Mouse (Mus musculus): ENCODE data around the gene Ccs. TPM values are rescaled to one million over a fixed set of nuclear protein-coding genes. Genes with fewer than 3 reads are reported as not detected.

Gene Ccs
- polyA plus RNA-seq, 1 experiment from 2014 or later, result 47.2 TPM

DNA sequence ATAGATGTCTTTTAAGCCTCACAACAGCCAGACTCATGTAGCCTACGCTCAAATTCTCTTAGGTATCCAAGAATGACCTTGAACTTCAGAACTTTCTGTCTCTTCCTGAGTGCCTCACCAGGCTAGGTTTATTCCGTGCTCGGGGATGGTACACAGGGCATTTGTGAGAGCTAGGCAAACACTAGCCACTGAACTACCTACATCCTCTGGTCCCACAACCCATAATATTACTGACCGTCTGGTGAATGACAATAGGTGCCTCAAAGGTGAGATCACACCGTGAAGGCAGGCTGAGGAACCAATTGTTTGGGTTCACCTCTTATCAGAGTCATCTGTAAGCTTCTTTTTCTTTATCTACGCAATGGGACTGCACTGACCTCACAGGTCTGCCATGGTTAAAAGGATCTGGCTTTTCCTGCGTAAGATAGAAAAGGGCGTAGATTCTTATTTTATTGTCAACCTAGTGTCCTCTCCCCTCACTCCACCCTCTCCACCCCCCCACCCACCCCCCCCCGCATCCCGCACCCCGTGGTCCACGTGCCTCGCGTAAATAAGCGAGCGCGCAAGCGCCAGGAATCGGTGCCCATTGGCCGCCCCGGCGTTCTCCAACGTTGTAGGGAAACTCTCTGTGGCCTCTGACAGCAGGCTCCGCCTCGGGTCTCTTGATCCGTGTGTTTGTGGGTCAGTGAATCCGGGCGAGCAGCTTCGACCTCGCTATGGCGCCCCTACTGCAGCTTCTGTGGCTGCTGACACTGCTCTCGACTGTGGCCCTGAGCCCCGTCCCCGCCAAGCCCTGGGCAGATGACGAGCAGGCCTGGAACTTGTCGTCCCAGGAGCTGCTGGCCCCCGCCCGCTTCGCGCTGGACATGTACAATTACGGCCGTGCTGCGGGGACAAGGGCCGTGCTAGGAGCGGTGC, 15.7 kb upstream of the Ccs start, which contains the start of gene Ctsf:
Gene Ctsf, plus strand, starts transcription at position 579 of the 918 bp plus-strand sequence.
- Histone ChIP-seq H3K9me3 (no peaks in the 10 kb centered on the region), H3K27me3 (ENCODE audit: poor library complexity, severe bottlenecking) (peaks cover 15% of the 10 kb centered on the region), H3K4me3 (peak within 1 kb of the TSS; percentile 71), H3K27ac (peak within 1 kb of the TSS; percentile 82), H3K36me3 (replicated peaks) (peaks cover 4% of the 10 kb centered on the region; the same call in 1 of the 2 replicates), H3K4me1 (peaks cover 20% of the 10 kb centered on the region)
- peak; percentile 86 for DNase-seq (ENCODE audit: extremely low spot score, low spot score)
- WGBS, result 6% methylated on average over 42 of the region's 45 CpGs

GRCm38 (mm10) chr19:4850281-4850680, 11.1 kb upstream of the Ccs start:
- H3K27ac ChIP-seq, result no peak overlapping the region
- DNase-seq (ENCODE audit: extremely low spot score, low spot score), result no peak
- H3K4me3 ChIP-seq, result no peak overlapping the region
- H3K9me3 ChIP-seq, result no peaks in the 10 kb centered on the region
- H3K36me3 ChIP-seq (replicated peaks), result no peaks in the 10 kb centered on the region
- H3K27me3 ChIP-seq (ENCODE audit: poor library complexity, severe bottlenecking), result 0 out of 2 replicates have a peak, but pooled peaks cover under 1% of the 10 kb centered on the region
- peaks cover 10% of the 10 kb centered on the region for H3K4me1 ChIP-seq
- WGBS, result 50% methylated on average over 5 of the region's 5 CpGs

DNA sequence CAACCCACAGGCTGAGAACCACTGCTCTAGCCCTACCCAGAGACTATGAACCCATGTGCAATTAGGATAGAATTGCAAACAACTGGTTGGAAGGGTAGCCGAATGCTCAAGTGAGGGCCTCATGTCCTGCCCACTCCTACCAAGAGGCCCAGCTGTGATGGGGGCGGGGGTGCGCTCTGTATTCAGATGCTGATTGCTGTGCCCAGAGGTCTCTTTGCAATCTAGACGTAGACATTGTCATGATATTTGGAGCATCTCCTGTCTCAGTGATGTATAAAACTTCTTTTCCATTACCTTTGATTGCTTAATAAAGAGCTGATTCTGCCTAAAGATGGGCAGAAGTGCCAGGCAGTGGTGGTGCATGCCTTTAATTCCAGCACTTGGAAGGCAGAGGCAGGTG, 10.7 kb upstream of the Ccs start:
- Histone ChIP-seq H3K27ac (no peak overlapping the region), H3K27me3 (ENCODE audit: poor library complexity, severe bottlenecking) (no peaks in the 10 kb centered on the region), H3K36me3 (replicated peaks) (no peaks in the 10 kb centered on the region), H3K4me3 (no peak overlapping the region), H3K4me1 (peaks cover 5% of the 10 kb centered on the region), H3K9me3 (no peaks in the 10 kb centered on the region)
- DNase-seq (ENCODE audit: extremely low spot score, low spot score), result no peak
- 69% methylated on average over 4 of the region's 4 CpGs for WGBS

- Histone ChIP-seq H3K4me3 (no peak overlapping the region), H3K27me3 (ENCODE audit: poor library complexity, severe bottlenecking) (peaks cover under 1% of the 10 kb centered on the region; the same call in 1 of the 2 replicates), H3K36me3 (replicated peaks) (no peaks in the 10 kb centered on the region), H3K27ac (no peak overlapping the region), H3K9me3 (no peaks in the 10 kb centered on the region), H3K4me1 (no peaks in the 10 kb centered on the region)
- DNase-seq (ENCODE audit: extremely low spot score, low spot score), result no peak
- 42% methylated on average over 7 of the region's 7 CpGs for WGBS
Observed at GRCm38 (mm10) chr19:4847490-4847889, 8.4 kb upstream of the Ccs start.

DNA sequence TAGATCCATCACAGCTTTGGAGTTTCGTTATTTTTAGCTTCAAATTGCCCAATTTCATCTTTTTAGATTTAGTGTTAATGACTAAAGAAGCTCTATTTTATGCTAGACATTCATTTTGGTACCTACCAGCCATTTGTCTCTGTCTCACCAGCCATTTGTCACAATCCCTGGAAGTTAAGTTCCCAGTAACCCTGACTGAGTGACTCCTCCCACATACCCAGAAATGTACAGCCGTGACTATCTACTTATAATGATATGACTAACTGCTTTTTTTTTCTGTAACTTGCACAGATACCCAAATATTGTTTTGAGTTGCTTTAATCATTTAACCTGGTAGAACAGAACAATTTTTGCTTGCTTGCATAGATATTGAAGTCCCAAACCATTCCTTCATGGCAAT, 6.7 kb upstream of the Ccs start:
- peaks cover 17% of the 10 kb centered on the region for H3K27me3 ChIP-seq (ENCODE audit: poor library complexity, severe bottlenecking)
- no peak overlapping the region for H3K4me3 ChIP-seq
- H3K9me3 ChIP-seq, result no peaks in the 10 kb centered on the region
- H3K4me1 ChIP-seq, result no peaks in the 10 kb centered on the region
- H3K36me3 ChIP-seq (replicated peaks), result no peaks in the 10 kb centered on the region
- WGBS, result 89% methylated on average over 2 of the region's 2 CpGs
- DNase-seq (ENCODE audit: extremely low spot score, low spot score), result no peak
- H3K27ac ChIP-seq, result no peak overlapping the region

GRCm38 (mm10) chr19:4842611-4843010, 3.5 kb upstream of the Ccs start:
- WGBS, result 78% methylated on average over 2 of the region's 2 CpGs
- no peak overlapping the region for H3K4me3 ChIP-seq
- H3K9me3 ChIP-seq, result no peaks in the 10 kb centered on the region
- no peaks in the 10 kb centered on the region for H3K36me3 ChIP-seq (replicated peaks)
- no peak for DNase-seq (ENCODE audit: extremely low spot score, low spot score)
- no peak overlapping the region for H3K27ac ChIP-seq
- peaks cover 21% of the 10 kb centered on the region for H3K4me1 ChIP-seq
- H3K27me3 ChIP-seq (ENCODE audit: poor library complexity, severe bottlenecking), result peaks cover 32% of the 10 kb centered on the region

DNA sequence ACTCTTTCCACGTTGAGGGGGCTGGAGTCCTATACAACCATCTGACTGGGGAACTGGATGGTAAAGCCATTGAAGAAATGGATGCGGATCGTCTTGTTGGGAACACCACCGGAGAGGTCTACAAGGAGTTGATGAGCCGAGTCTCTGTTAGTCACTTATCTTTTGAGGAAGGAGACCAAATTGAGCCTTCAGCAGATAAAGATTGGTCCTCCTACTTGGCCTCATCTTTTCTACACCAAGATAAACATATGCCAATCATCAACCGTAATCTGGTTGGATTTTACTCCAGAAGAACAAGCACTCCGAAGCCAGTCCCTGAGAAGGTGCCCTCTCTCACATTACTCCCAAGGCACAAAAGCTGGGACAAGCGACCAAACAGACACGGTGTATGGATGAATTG, 1.7 kb upstream of the Ccs start:
- DNase-seq (ENCODE audit: extremely low spot score, low spot score), result no peak
- no peaks in the 10 kb centered on the region for H3K36me3 ChIP-seq (replicated peaks)
- H3K9me3 ChIP-seq, result no peaks in the 10 kb centered on the region
- H3K4me1 ChIP-seq, result peaks cover 21% of the 10 kb centered on the region
- no peak overlapping the region for H3K27ac ChIP-seq
- WGBS, result 85% methylated on average over 9 of the region's 9 CpGs
- H3K4me3 ChIP-seq, result no peak overlapping the region
- H3K27me3 ChIP-seq (ENCODE audit: poor library complexity, severe bottlenecking), result peaks cover 32% of the 10 kb centered on the region

DNA sequence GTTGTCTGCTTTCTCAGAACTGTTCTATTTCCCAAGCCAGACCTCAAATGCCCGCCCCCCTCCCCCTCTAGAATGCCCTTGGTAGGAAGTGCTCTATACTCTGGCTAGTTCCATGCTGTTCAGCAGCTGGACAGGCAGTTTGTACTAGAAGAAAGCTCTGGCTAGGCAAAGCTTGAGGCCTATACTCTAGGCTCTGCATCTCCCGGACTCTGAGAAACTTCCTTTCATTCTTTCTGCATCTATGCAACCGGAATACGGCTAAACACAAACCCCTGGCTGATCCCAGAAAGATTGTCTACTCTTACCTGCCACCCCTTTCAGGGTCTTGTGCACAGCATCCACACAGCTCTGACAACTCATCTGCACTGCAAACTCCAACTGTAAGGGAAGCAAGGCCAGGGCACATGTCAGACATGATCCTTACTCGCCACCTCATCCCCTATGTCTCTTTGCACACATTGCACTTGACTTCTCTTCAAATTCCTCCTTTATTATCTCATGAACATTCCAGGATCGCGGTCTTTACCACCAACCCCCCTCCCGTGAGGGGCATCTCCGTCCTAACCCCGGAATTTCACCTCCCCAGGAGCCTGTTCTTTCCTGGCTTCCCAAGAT, 499 bp downstream of the Ccs start:
- peak overlapping the region; percentile 71 for H3K4me3 ChIP-seq
- 33% methylated on average over 10 of the region's 10 CpGs for WGBS
- H3K4me1 ChIP-seq, result peaks cover 21% of the 10 kb centered on the region
- DNase-seq (ENCODE audit: extremely low spot score, low spot score), result no peak
- no peaks in the 10 kb centered on the region for H3K9me3 ChIP-seq
- peaks cover 32% of the 10 kb centered on the region for H3K27me3 ChIP-seq (ENCODE audit: poor library complexity, severe bottlenecking)
- no peaks in the 10 kb centered on the region; the same call in 1 of the 2 replicates for H3K36me3 ChIP-seq (replicated peaks)
- H3K27ac ChIP-seq, result peak overlapping the region; percentile 86

DNA sequence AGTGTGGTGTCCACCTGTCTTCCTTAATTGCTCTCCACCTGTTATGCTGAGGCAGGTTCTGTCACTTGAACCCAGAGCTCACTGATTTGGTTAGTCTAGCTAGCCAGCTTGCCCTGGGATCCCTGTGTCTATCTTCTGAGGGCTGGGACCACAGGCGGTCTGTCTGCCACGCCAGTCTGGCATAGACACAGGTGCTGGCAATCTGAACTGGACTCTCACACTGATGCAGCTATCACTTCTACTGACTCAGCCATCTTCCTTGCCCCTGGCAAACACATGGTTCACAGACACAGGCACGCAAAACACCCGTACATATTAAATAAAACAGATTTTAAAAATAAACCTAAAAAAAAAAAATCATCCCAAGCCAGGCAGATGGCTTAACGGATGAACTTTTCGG, 2.1 kb downstream of the Ccs start:
- Histone ChIP-seq H3K4me3 (no peak overlapping the region), H3K36me3 (replicated peaks) (peaks cover 11% of the 10 kb centered on the region), H3K9me3 (no peaks in the 10 kb centered on the region), H3K27ac (no peak overlapping the region), H3K4me1 (peaks cover 26% of the 10 kb centered on the region), H3K27me3 (ENCODE audit: poor library complexity, severe bottlenecking) (peaks cover 27% of the 10 kb centered on the region)
- no peak for DNase-seq (ENCODE audit: extremely low spot score, low spot score)
- WGBS, result 92% methylated on average over 6 of the region's 6 CpGs

DNA sequence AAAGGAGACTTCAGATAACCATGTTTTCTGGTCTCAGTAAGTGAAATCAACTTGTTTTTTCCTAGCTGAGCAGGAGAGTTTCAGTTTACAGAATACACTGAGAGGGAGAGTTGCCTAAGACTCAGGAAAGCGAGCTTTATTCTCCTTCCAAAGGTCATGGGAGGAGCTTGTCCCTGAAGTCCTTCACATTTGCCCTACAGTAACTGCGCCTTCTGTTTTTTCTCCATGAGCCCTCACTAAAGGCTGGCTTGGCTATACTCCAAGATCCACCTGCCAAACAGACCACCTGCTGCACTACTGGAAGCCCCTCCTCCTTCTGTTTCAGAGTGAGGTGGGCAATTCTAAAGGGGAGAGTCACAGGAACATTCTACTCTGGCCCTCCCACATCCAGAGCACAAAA, 3.0 kb downstream of the Ccs start:
- Histone ChIP-seq H3K9me3 (no peaks in the 10 kb centered on the region), H3K27ac (no peak overlapping the region), H3K4me3 (no peak overlapping the region), H3K27me3 (ENCODE audit: poor library complexity, severe bottlenecking) (peaks cover 17% of the 10 kb centered on the region), H3K4me1 (peaks cover 29% of the 10 kb centered on the region), H3K36me3 (replicated peaks) (peaks cover 14% of the 10 kb centered on the region)
- 83% methylated on average over 2 of the region's 2 CpGs for WGBS
- DNase-seq (ENCODE audit: extremely low spot score, low spot score), result no peak

DNA sequence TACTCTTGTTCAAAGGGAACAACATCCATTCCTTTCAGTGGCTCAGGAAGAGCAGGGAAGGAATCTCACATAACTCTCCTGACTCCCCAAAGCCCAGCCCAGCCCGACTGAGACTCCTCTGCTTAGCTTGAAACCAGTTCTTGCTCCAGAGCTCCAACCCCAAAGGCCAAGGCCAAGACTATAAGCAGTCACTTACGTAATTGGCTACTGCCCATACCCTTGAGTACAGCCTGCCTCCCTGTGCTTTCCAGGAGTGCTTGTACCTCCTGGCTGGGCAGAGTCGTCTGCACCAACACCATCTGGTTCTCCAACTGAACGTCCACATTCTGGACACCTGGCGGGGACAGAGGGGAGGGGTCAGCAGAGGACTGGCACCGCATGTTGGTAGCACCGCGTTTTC, 5.2 kb downstream of the Ccs start:
- no peaks in the 10 kb centered on the region for H3K27me3 ChIP-seq (ENCODE audit: poor library complexity, severe bottlenecking)
- H3K27ac ChIP-seq, result no peak overlapping the region
- WGBS, result 87% methylated on average over 8 of the region's 8 CpGs
- H3K4me1 ChIP-seq, result peaks cover 19% of the 10 kb centered on the region
- no peak overlapping the region for H3K4me3 ChIP-seq
- H3K36me3 ChIP-seq (replicated peaks), result peaks cover 16% of the 10 kb centered on the region
- DNase-seq (ENCODE audit: extremely low spot score, low spot score), result no peak
- no peaks in the 10 kb centered on the region for H3K9me3 ChIP-seq

GRCm38 (mm10) chr19:4829156-4829555, 10.0 kb downstream of the Ccs start:
- Histone ChIP-seq H3K4me3 (no peak overlapping the region), H3K27me3 (ENCODE audit: poor library complexity, severe bottlenecking) (no peaks in the 10 kb centered on the region), H3K9me3 (no peaks in the 10 kb centered on the region), H3K27ac (no peak overlapping the region), H3K4me1 (peaks cover 8% of the 10 kb centered on the region), H3K36me3 (replicated peaks) (peaks cover 40% of the 10 kb centered on the region)
- WGBS, result 73% methylated on average over 7 of the region's 7 CpGs
- DNase-seq (ENCODE audit: extremely low spot score, low spot score), result no peak

Measured in forebrain, embryonic 10.5 days (tissue).